9 mouse cellular contexts compared by ENCODE assay signal in the genomic region with DNA sequence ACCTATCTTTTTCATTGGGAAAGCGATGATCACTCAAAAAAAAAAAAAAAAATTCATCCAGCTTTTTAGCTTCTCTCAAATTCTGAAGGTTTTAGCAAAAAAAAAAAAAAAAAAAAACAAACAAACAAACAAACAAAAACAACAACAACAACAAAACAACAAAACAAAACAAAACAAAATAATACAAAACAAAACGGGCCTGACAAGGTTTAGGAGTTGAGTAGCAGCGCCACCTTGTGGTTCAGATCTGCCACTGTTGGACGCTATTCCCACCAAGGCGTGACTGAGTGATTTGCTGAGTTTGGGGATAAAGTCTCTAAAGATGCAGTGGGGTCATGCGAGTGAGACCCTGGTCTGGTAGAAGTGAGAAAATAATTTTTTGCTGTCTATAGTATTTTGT. TPM values are rescaled to one million over a fixed set of nuclear protein-coding genes. Genes with fewer than 3 reads are reported as not detected.
DNase-seq lines count a peak whose midpoint lies in the region; ATAC-seq and TF ChIP-seq lines count a peak whose summit lies in the region.
"Had no signal": no experiment of that assay in that cellular context is flagged by ENCODE, and none has a peak within 500 bp of the region (broad histone marks: within the 10 kb centered on the region; RNA-seq: fewer than 3 reads in every experiment).

No protein-coding gene starts in this region.

- H3K36me3 ChIP-seq in forebrain, postnatal 0 days (ENCODE audit: insufficient read depth) = no peaks in the 10 kb centered on the region
- H3K36me3 ChIP-seq in liver, embryonic 14.5 days (replicated peaks; ENCODE audit: control insufficient read depth, insufficient read depth, low read depth) = no peaks in the 10 kb centered on the region
- H3K36me3 ChIP-seq in neural tube, embryonic 14.5 days (ENCODE audit: control insufficient read depth, insufficient read depth, low read length) = no peaks in the 10 kb centered on the region
- H3K36me3 ChIP-seq: heart, embryonic 13.5 days had no signal

- TF ChIP-seq POLR2A in cerebellum, adult 2 months (IDR thresholded peaks at IDR 0.05; ENCODE audit: borderline replicate concordance, insufficient read depth, low read length) = no peak

- TF ChIP-seq CTCF in cerebellum, adult 2 months (IDR thresholded peaks at IDR 0.05; ENCODE audit: borderline replicate concordance, insufficient read depth, low read depth, low read length) = peak; percentile 78
- peak; percentile 87 for TF ChIP-seq CTCF in forebrain, postnatal 0 days (IDR thresholded peaks at IDR 0.05; ENCODE audit: low read depth)
- peak; percentile 90 for TF ChIP-seq CTCF in liver, embryonic 14.5 days (IDR thresholded peaks at IDR 0.05; ENCODE audit: low read depth)

- peak; percentile 64 to 67 for DNase-seq in B cell, adult 2 months
- peak; percentile 24 for DNase-seq in MN1 (ENCODE audit: low spot score)
- peak; percentile 17 to 31 for DNase-seq in cerebellum, adult 2 months
- peak; percentile 74 for DNase-seq in forebrain, postnatal 0 days
- peak; percentile 75 for DNase-seq in kidney, postnatal 10 days
- DNase-seq in liver, embryonic 14.5 days (ENCODE audit: low read depth in 3 of 3, low spot score in 3 of 3) = peak; percentile 25 to 39 (median 28)
- peak; percentile 12 to 62 for DNase-seq in thymus, postnatal 10 days (ENCODE audit: low spot score in 2 of 2)

- no peaks in the 10 kb centered on the region for H3K9me3 ChIP-seq in forebrain, postnatal 0 days (ENCODE audit: low read length)
- no peaks in the 10 kb centered on the region for H3K9me3 ChIP-seq in liver, embryonic 14.5 days (ENCODE audit: control insufficient read depth, low read length)
- no peaks in the 10 kb centered on the region for H3K9me3 ChIP-seq in neural tube, embryonic 14.5 days (ENCODE audit: control insufficient read depth, low read length)
- H3K9me3 ChIP-seq: heart, embryonic 13.5 days had no signal

- no peak overlapping the region for H3K27ac ChIP-seq in cerebellum, adult 2 months (ENCODE audit: insufficient read depth, low read length)
- H3K27ac ChIP-seq in forebrain, postnatal 0 days (ENCODE audit: low read depth, low read length) = no peak overlapping the region
- H3K27ac ChIP-seq in liver, embryonic 14.5 days = no peak overlapping the region
- no peak overlapping the region for H3K27ac ChIP-seq in neural tube, embryonic 14.5 days (ENCODE audit: low read depth, low read length)
- H3K27ac ChIP-seq: heart, embryonic 13.5 days had no signal

- H3K9ac ChIP-seq in forebrain, postnatal 0 days = no peak overlapping the region
- no peak overlapping the region for H3K9ac ChIP-seq in liver, embryonic 14.5 days (replicated peaks)
- no peak overlapping the region for H3K9ac ChIP-seq in neural tube, embryonic 14.5 days (replicated peaks; ENCODE audit: low read depth, low read length)
- H3K9ac ChIP-seq: heart, embryonic 13.5 days had no signal

- no peak for TF ChIP-seq EP300 in liver, embryonic 14.5 days (IDR thresholded peaks at IDR 0.05; ENCODE audit: low read depth)

- peak; percentile 60; the same call in 1 of the 2 replicates for ATAC-seq in forebrain, postnatal 0 days
- ATAC-seq in liver, embryonic 14.5 days (ENCODE audit: insufficient read depth) = no peak
- ATAC-seq in neural tube, embryonic 14.5 days (ENCODE audit: low read depth) = peak; percentile 72; the same call in 1 of the 2 replicates

- no peak overlapping the region for H3K4me3 ChIP-seq in cerebellum, adult 2 months (replicated peaks; ENCODE audit: insufficient read depth, low read depth, low read length)
- H3K4me3 ChIP-seq in forebrain, postnatal 0 days (ENCODE audit: low read depth, low read length) = no peak overlapping the region
- no peak overlapping the region for H3K4me3 ChIP-seq in liver, embryonic 14.5 days (ENCODE audit: insufficient read depth in 1 of 2, low read depth in 2 of 2, low read length in 2 of 2)
- H3K4me3 ChIP-seq in neural tube, embryonic 14.5 days (ENCODE audit: low read depth, low read length) = no peak overlapping the region
- H3K4me3 ChIP-seq: heart, embryonic 13.5 days had no signal

- no peaks in the 10 kb centered on the region for H3K4me1 ChIP-seq in cerebellum, adult 2 months (ENCODE audit: control insufficient read depth, insufficient read depth, low read length)
- no peaks in the 10 kb centered on the region for H3K4me1 ChIP-seq in forebrain, postnatal 0 days (ENCODE audit: insufficient read depth)
- no peaks in the 10 kb centered on the region for H3K4me1 ChIP-seq in liver, embryonic 14.5 days (replicated peaks; ENCODE audit: control insufficient read depth in 2 of 2, insufficient read depth in 2 of 2, low read length in 1 of 2)
- H3K4me1 ChIP-seq in neural tube, embryonic 14.5 days (ENCODE audit: control insufficient read depth, insufficient read depth, low read length) = no peaks in the 10 kb centered on the region

- H3K4me2 ChIP-seq in forebrain, postnatal 0 days (ENCODE audit: low read depth) = no peak overlapping the region
- no peak overlapping the region for H3K4me2 ChIP-seq in liver, embryonic 14.5 days (ENCODE audit: low read depth)
- no peak overlapping the region for H3K4me2 ChIP-seq in neural tube, embryonic 14.5 days (ENCODE audit: low read depth, low read length)
- H3K4me2 ChIP-seq: heart, embryonic 13.5 days had no signal

- WGBS in cerebellum, adult 2 months = 22% methylated on average over 6 of the region's 6 CpGs
- 26% methylated on average over 6 of the region's 6 CpGs for WGBS in forebrain, postnatal 0 days
- WGBS in liver, embryonic 14.5 days (ENCODE audit: insufficient replicate concordance) = 22% methylated on average over 6 of the region's 6 CpGs
- WGBS in neural tube, embryonic 14.5 days = 29% methylated on average over 6 of the region's 6 CpGs

- no peaks in the 10 kb centered on the region for H3K27me3 ChIP-seq in cerebellum, adult 2 months (ENCODE audit: control insufficient read depth, insufficient read depth, low read length)
- no peaks in the 10 kb centered on the region for H3K27me3 ChIP-seq in forebrain, postnatal 0 days (ENCODE audit: insufficient read depth, low read length)
- no peaks in the 10 kb centered on the region for H3K27me3 ChIP-seq in liver, embryonic 14.5 days (ENCODE audit: control insufficient read depth, insufficient read depth, low read length)
- H3K27me3 ChIP-seq in neural tube, embryonic 14.5 days (ENCODE audit: control insufficient read depth, insufficient read depth, low read length) = no peaks in the 10 kb centered on the region
- H3K27me3 ChIP-seq: heart, embryonic 13.5 days had no signal

RNA-seq across cellular contexts. Expression of a gene that starts 43.1 kb away (rescaled TPM):
- polyA plus RNA-seq in cerebellum, adult 2 months (2012; rRNA removed) = 0.06 TPM in 1 of 2 replicates, not detected in the other
- total RNA-seq in forebrain, postnatal 0 days (2014; rRNA removed) = 0.57 and 1.8 TPM in 2 replicates
- polyA plus RNA-seq in forebrain, postnatal 0 days (2015; fragmentation: Nextera tagmentation; extraction: Ambion mirVana) = 3.0 and 3.1 TPM in 2 replicates
- 1.4 and 2.4 TPM in 2 replicates for polyA plus RNA-seq in liver, embryonic 14.5 days (2012; rRNA removed)
- polyA plus RNA-seq in liver, embryonic 14.5 days (2014; fragmentation: Nextera tagmentation; extraction: Ambion mirVana) = 3.3 and 3.5 TPM in 2 replicates
- polyA plus RNA-seq in neural tube, embryonic 14.5 days (2014; fragmentation: Nextera tagmentation; extraction: Ambion mirVana) = 0.20 TPM in 1 of 2 replicates, not detected in the other

RNA-seq across cellular contexts. Expression of a gene that starts 43.8 kb away (rescaled TPM):
- polyA plus RNA-seq in cerebellum, adult 2 months (2012; rRNA removed) = 34.7 and 36.0 TPM in 2 replicates
- 27.2 and 35.9 TPM in 2 replicates for total RNA-seq in forebrain, postnatal 0 days (2014; rRNA removed)
- 65.9 and 69.3 TPM in 2 replicates for polyA plus RNA-seq in forebrain, postnatal 0 days (2015; fragmentation: Nextera tagmentation; extraction: Ambion mirVana)
- polyA plus RNA-seq in liver, embryonic 14.5 days (2012; rRNA removed) = 8.9 and 11.2 TPM in 2 replicates
- polyA plus RNA-seq in liver, embryonic 14.5 days (2014; fragmentation: Nextera tagmentation; extraction: Ambion mirVana) = 21.3 and 22.5 TPM in 2 replicates
- polyA plus RNA-seq in neural tube, embryonic 14.5 days (2014; fragmentation: Nextera tagmentation; extraction: Ambion mirVana) = 58.4 and 79.3 TPM in 2 replicates

Comparison
In these comparisons a context has a peak if more than half of its experiments do, and no peak if none do; other contexts are left out.
1. DNase-seq: peak in every context shown above with its lines; median percentile 75 in kidney, postnatal 10 days; 74 in forebrain, postnatal 0 days; 66 in B cell, adult 2 months; 37 in thymus, postnatal 10 days; 28 in liver, embryonic 14.5 days; 24 in MN1; 24 in cerebellum, adult 2 months.